Mouse (Mus musculus): ENCODE measurements around the gene Slc5a4b. TPM values are rescaled to one million over a fixed set of nuclear protein-coding genes. Genes with fewer than 3 reads are reported as not detected.

Gene Slc5a4b
- polyA plus RNA-seq, 1 experiment from 2014 or later = not detected

- Histone ChIP-seq H3K36me3 (no peaks in the 10 kb centered on the region), H3K27me3 (ENCODE audit: low read depth, poor library complexity, severe bottlenecking) (no peaks in the 10 kb centered on the region), H3K4me1 (no peaks in the 10 kb centered on the region), H3K27ac (replicated peaks) (no peak overlapping the region), H3K4me3 (no peak overlapping the region), H3K9me3 (replicated peaks) (0 out of 2 replicates have a peak, but pooled peaks cover 14% of the 10 kb centered on the region)
- 81% methylated on average over 3 of the region's 3 CpGs for WGBS
- no peak for DNase-seq (ENCODE audit: low spot score)
Observed at GRCm38 (mm10) chr10:76021728-76022127, 89.0 kb downstream of the Slc5a4b start.

- Histone ChIP-seq H3K27me3 (ENCODE audit: low read depth, poor library complexity, severe bottlenecking) (no peaks in the 10 kb centered on the region), H3K9me3 (replicated peaks) (no peaks in the 10 kb centered on the region), H3K36me3 (no peaks in the 10 kb centered on the region), H3K4me1 (no peaks in the 10 kb centered on the region), H3K27ac (replicated peaks) (no peak overlapping the region), H3K4me3 (no peak overlapping the region)
- DNase-seq (ENCODE audit: low spot score) = no peak
- 90% methylated on average over 3 of the region's 3 CpGs for WGBS
Observed at GRCm38 (mm10) chr10:76016886-76017285, 93.9 kb downstream of the Slc5a4b start.

- 88% methylated on average over 6 of the region's 6 CpGs for WGBS
- no peak overlapping the region for H3K27ac ChIP-seq (replicated peaks)
- DNase-seq (ENCODE audit: low spot score) = no peak
- H3K27me3 ChIP-seq (ENCODE audit: low read depth, poor library complexity, severe bottlenecking) = no peaks in the 10 kb centered on the region
- no peak overlapping the region for H3K4me3 ChIP-seq
- H3K9me3 ChIP-seq (replicated peaks) = no peaks in the 10 kb centered on the region
- H3K4me1 ChIP-seq = no peaks in the 10 kb centered on the region
- H3K36me3 ChIP-seq = no peaks in the 10 kb centered on the region
Observed at GRCm38 (mm10) chr10:76012922-76013321, 97.8 kb downstream of the Slc5a4b start.

GRCm38 (mm10) chr10:76009812-76010211 lies 100.9 kb downstream of the Slc5a4b start:
- no peaks in the 10 kb centered on the region for H3K9me3 ChIP-seq (replicated peaks)
- H3K4me3 ChIP-seq = no peak overlapping the region
- 83% methylated on average over 3 of the region's 3 CpGs for WGBS
- no peak overlapping the region for H3K27ac ChIP-seq (replicated peaks)
- no peaks in the 10 kb centered on the region for H3K36me3 ChIP-seq
- H3K27me3 ChIP-seq (ENCODE audit: low read depth, poor library complexity, severe bottlenecking) = peaks cover 10% of the 10 kb centered on the region
- no peak for DNase-seq (ENCODE audit: low spot score)
- peaks cover 3% of the 10 kb centered on the region; the same call in 1 of the 2 replicates for H3K4me1 ChIP-seq

Small RNA genes lying within 50 kb of the gene (microRNA-seq; reads per million reads assigned to microRNA genes)
- gene Mir6409 = not detected

Other genes starting within 250 kb of the Slc5a4b start
- gene Derl3, start 217.5 kb downstream of the Slc5a4b start, polyA plus RNA-seq (2016; fragmentation: Nextera tagmentation; extraction: Ambion mirVana) = 1.4 and 1.8 TPM in 2 replicates
- gene Smarcb1, start 189.3 kb downstream of the Slc5a4b start, polyA plus RNA-seq (2016; fragmentation: Nextera tagmentation; extraction: Ambion mirVana) = 294 and 296 TPM in 2 replicates
- gene Chchd10, start 177.8 kb downstream of the Slc5a4b start, polyA plus RNA-seq (2016; fragmentation: Nextera tagmentation; extraction: Ambion mirVana) = 6.9 and 7.5 TPM in 2 replicates
- 23.7 and 38.2 TPM in 2 replicates for gene Mmp11, start 174.5 kb downstream of the Slc5a4b start, polyA plus RNA-seq (2016; fragmentation: Nextera tagmentation; extraction: Ambion mirVana)
- gene Gm867, start 170.3 kb downstream of the Slc5a4b start, polyA plus RNA-seq (2016; fragmentation: Nextera tagmentation; extraction: Ambion mirVana) = 0.52 and 0.58 TPM in 2 replicates
- gene Vpreb3, start 167.9 kb downstream of the Slc5a4b start, polyA plus RNA-seq (2016; fragmentation: Nextera tagmentation; extraction: Ambion mirVana) = 0.24 and 0.39 TPM in 2 replicates
- gene Gm5134, start 156.4 kb downstream of the Slc5a4b start, polyA plus RNA-seq (2016; fragmentation: Nextera tagmentation; extraction: Ambion mirVana) = 0.09 and 0.10 TPM in 2 replicates
- gene Zfp280b, start 78.3 kb downstream of the Slc5a4b start, polyA plus RNA-seq (2016; fragmentation: Nextera tagmentation; extraction: Ambion mirVana) = 36.8 and 39.0 TPM in 2 replicates
- gene Slc5a4a, start 36.5 kb upstream of the Slc5a4b start, polyA plus RNA-seq (2016; fragmentation: Nextera tagmentation; extraction: Ambion mirVana) = not detected in 2 replicates
- 72.6 and 94.9 TPM in 2 replicates for gene Prmt2, start 126.9 kb upstream of the Slc5a4b start, polyA plus RNA-seq (2016; fragmentation: Nextera tagmentation; extraction: Ambion mirVana)
- not detected in 2 replicates for gene S100b, start 142.9 kb upstream of the Slc5a4b start, polyA plus RNA-seq (2016; fragmentation: Nextera tagmentation; extraction: Ambion mirVana)
- 5.6 and 6.4 TPM in 2 replicates for gene Dip2a, start 234.3 kb upstream of the Slc5a4b start, polyA plus RNA-seq (2016; fragmentation: Nextera tagmentation; extraction: Ambion mirVana)